Mouse (Mus musculus) heart, embryonic 10.5 days (tissue): ENCODE results near the gene Catsperg1. TPM values are rescaled to one million over a fixed set of nuclear protein-coding genes. Genes with fewer than 3 reads are reported as not detected.
A peak's percentile ranks its signal among the peaks of the same experiment; 100 is the strongest.

Experiments
- DNase-seq: peaks from one replicate; pipeline ENCODE4 v3.0.0-alpha.2; 2017; ENCODE audit warnings: low spot score
- H3K27ac ChIP-seq: fragments of 300-500 bp; sonication (generic); 2 replicates; pipeline ENCODE4 v1.5.1; 2016; ENCODE audit warnings: mild to moderate bottlenecking
- H3K27me3 ChIP-seq: fragments of 300-500 bp; sonication (generic); 2 replicates; pipeline ENCODE4 v1.6.1; 2016; ENCODE audit warnings: mild to moderate bottlenecking; ENCODE audit not compliant: poor library complexity, insufficient read depth, severe bottlenecking
- H3K36me3 ChIP-seq: fragments of 300-500 bp; sonication (generic); 2 replicates; pipeline ENCODE4 v1.6.1; 2016; ENCODE audit warnings: mild to moderate bottlenecking, moderate library complexity
- H3K4me1 ChIP-seq: fragments of 300-500 bp; sonication (generic); 2 replicates; pipeline ENCODE4 v1.6.1; 2016; ENCODE audit warnings: mild to moderate bottlenecking
- H3K4me3 ChIP-seq: fragments of 300-500 bp; sonication (generic); 2 replicates; pipeline ENCODE4 v1.5.1; 2016; ENCODE audit warnings: mild to moderate bottlenecking, moderate library complexity
- H3K9me3 ChIP-seq: fragments of 300-500 bp; sonication (generic); 2 replicates; pipeline ENCODE4 v1.6.1; 2016; ENCODE audit warnings: mild to moderate bottlenecking, moderate library complexity
- WGBS: fragments of 180-500 bp; shearing (Covaris S2); methylation state at CpG from one replicate; pipeline ENCODE4 v1.1.7; 2016; 5-methylcytosine and 5-hydroxymethylcytosine counted together
- polyA plus RNA-seq: library from polyadenylated mRNA; unstranded; fragments of >200 nt; fragmentation: Nextera tagmentation; extraction: Ambion mirVana; gene quantifications from 2 replicates; pipeline ENCODE4 v1.2.1, GENCODE M21; 2016

Gene Catsperg1
- 0.14 and 0.59 TPM in 2 replicates for polyA plus RNA-seq

- H3K4me3 ChIP-seq = peak within 1 kb of the TSS; percentile 39; the same call in 1 of the 2 replicates
- peaks cover 21% of the 10 kb centered on the region for H3K27me3 ChIP-seq
- H3K4me1 ChIP-seq = peaks cover 14% of the 10 kb centered on the region
- peaks cover 4% of the 10 kb centered on the region; the same call in 1 of the 2 replicates for H3K36me3 ChIP-seq
- DNase-seq = peak; percentile 80
- 3% methylated on average over 20 of the region's 20 CpGs for WGBS
- peaks cover 10% of the 10 kb centered on the region; the same call in 1 of the 2 replicates for H3K9me3 ChIP-seq
- no peak within 1 kb of the TSS for H3K27ac ChIP-seq
Observed at GRCm38 (mm10) chr7:29213675-29214082, at the start of gene Catsperg1. Gene Catsperg1 (minus strand): TSS chr7:29214035.

DNA sequence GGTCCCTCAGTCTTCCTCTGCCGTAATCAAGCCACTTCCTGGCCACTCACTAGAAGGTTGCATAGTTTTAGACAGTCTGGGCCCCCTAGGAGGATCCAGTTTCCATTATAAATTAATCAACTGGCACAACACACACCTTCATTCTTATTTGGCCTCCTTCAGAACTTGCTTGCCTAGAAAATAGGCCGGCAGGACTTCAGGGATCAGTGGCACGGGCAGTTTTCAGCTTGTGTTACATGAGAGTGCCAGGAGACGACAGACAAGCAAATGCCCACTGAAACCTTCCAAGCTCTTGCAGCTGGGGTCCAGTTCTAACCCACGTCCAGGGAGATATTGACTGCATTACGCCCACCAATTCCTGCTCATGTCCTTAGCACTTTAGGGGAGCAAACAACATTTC lies 48.3 kb upstream of the Catsperg1 start:
- Histone ChIP-seq H3K36me3 (no peaks in the 10 kb centered on the region), H3K27ac (no peak overlapping the region), H3K4me3 (no peak overlapping the region), H3K27me3 (0 out of 2 replicates have a peak, but pooled peaks cover 4% of the 10 kb centered on the region), H3K4me1 (peaks cover 42% of the 10 kb centered on the region), H3K9me3 (no peaks in the 10 kb centered on the region)
- WGBS = 68% methylated on average over 6 of the region's 6 CpGs
- no peak for DNase-seq

DNA sequence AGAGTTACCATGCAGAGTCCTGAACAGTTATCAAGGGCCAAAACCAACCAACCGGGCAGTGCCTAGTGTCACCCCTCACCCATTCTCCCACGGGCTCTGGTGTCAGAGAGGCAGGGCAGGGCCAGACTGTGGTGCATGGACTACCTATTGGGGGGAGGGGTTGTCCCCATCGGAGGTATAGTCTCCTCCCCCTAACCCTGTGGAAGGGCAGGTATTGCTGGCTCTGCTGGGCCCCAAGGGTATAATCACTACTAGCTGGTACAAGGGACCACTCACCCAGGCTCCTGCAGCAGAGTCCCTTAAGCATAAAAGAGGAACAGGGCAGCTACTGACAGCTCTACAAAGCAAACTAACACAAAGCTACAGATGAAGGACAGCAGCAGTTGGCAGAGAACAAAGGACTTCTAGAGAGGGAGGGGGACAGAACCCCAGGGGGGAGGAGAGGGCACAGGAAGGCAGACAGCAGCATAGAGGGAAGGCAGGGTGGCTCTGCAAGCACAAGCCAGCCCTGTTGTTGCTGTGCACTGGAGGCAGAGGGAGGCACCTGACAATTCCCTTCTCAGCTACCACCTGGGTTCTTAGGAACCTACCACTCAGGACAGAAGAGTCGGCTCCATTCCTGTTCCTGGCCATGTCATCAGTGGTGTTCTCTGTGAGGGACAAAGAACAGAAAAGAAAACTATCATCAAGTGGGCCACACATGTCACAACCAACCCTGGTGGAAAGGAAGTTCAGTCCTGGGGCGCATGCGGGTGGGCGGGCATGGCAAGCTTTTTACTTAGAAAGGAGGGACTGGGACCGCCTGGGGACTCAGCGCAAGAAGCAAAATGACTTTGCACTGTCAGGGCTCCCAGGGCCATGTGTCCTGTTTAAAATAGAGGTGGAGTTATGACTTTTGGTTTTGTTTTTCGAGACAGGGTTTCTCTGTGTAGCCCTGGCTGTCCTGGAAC lies 46.2 kb upstream of the Catsperg1 start:
- DNase-seq = no peak
- H3K9me3 ChIP-seq = no peaks in the 10 kb centered on the region
- H3K4me1 ChIP-seq = peaks cover 34% of the 10 kb centered on the region
- H3K27me3 ChIP-seq = 0 out of 2 replicates have a peak, but pooled peaks cover 4% of the 10 kb centered on the region
- no peaks in the 10 kb centered on the region for H3K36me3 ChIP-seq
- WGBS = 75% methylated on average over 10 of the region's 10 CpGs
- H3K27ac ChIP-seq = peak overlapping the region; percentile 53
- no peak overlapping the region for H3K4me3 ChIP-seq

DNA sequence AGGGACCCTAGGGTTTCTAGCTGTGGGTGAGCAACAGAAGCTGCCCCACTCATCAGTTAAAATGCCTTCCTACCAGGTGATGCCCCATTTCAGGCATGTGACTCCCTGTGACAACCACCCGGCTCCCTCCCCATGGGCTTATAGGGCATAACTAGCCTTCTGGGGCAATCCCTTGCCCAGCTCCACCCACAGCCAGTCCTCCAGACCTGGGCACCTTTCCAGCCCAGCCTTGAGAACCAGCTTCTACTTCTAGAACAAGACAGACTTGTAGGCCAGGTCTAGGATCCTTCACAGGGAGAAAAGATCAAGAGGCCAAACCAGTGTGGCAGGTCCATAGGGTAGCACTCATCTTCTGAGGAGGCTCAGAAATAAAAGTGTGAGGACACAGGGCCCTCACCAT lies 43.5 kb upstream of the Catsperg1 start:
- DNase-seq = no peak
- Histone ChIP-seq H3K4me3 (no peak overlapping the region), H3K27me3 (0 out of 2 replicates have a peak, but pooled peaks cover 4% of the 10 kb centered on the region), H3K9me3 (no peaks in the 10 kb centered on the region), H3K36me3 (no peaks in the 10 kb centered on the region), H3K27ac (peak overlapping the region; percentile 73), H3K4me1 (peaks cover 50% of the 10 kb centered on the region)
- 94% methylated on average over 1 of the region's 1 CpGs for WGBS

DNA sequence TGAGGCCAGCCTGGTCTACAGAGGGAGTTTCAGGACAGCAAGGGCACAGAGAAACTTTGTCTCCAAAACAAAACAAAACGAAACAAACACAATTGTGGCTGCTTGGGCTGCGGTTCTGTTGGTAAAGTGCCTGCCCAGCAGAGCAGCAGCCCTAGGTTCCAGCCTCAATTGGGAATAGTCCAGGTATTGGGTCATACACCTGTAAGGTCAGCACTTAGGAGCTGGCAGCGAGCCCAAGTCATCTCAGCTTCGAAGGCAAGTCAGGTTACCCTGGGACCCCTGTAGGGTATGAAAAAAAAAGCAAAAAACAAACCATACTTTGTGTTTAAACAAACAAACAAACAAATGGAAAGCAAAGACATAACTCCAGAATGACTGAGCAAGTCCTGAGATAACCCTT lies 42.0 kb upstream of the Catsperg1 start:
- no peak for DNase-seq
- Histone ChIP-seq H3K27me3 (0 out of 2 replicates have a peak, but pooled peaks cover 4% of the 10 kb centered on the region), H3K9me3 (no peaks in the 10 kb centered on the region), H3K27ac (no peak overlapping the region), H3K4me3 (no peak overlapping the region), H3K4me1 (peaks cover 45% of the 10 kb centered on the region), H3K36me3 (no peaks in the 10 kb centered on the region)
- WGBS = 77% methylated on average over 4 of the region's 4 CpGs

DNA sequence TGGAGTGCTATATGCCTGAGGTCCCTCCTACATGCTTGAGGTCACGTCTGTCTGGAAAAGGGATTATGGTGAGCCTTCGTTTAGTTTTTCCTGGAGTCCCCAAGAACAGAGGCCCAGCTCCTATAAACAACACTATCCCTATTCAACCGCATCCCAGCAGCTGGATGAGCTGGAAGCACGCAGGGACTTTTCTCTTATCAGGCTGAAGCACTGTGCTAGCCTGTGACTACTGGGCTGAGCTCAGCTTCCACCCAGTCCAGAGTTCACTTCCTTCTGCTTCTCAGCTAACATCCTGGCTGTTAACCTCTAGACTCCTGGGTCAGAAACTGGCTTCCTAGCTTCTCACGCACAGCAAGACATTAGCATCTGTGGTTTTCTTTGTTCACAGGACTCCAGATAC lies 40.0 kb upstream of the Catsperg1 start:
- H3K27ac ChIP-seq = 0 out of 2 replicates have a peak overlapping the region, but pooled peaks have one; percentile 42
- H3K4me3 ChIP-seq = no peak overlapping the region
- H3K9me3 ChIP-seq = no peaks in the 10 kb centered on the region
- 42% methylated on average over 5 of the region's 5 CpGs for WGBS
- no peaks in the 10 kb centered on the region for H3K27me3 ChIP-seq
- H3K36me3 ChIP-seq = no peaks in the 10 kb centered on the region
- DNase-seq = no peak
- H3K4me1 ChIP-seq = peaks cover 36% of the 10 kb centered on the region

DNA sequence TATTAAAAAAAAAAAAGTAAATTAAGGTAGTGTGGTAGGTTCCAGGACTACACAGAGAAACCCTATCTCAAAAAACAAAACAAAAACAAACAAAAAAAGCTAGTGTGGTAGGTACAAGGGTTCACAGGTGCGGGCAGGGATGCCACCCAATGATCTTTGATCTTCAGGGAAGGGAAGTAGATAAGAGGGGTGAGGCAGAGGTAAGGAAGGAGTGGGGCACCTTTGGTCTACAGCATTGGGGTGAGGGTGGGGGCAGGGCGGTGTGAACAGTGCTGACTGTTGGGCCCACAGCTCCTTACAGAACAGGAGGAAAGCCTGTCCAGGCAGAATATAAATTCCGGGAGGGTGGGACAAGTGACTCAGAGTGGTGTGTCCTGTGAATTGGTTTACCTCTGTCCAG lies 37.3 kb upstream of the Catsperg1 start:
- no peaks in the 10 kb centered on the region for H3K27me3 ChIP-seq
- H3K4me1 ChIP-seq = peaks cover 35% of the 10 kb centered on the region
- H3K9me3 ChIP-seq = no peaks in the 10 kb centered on the region
- H3K27ac ChIP-seq = no peak overlapping the region
- WGBS = 59% methylated on average over 3 of the region's 3 CpGs
- no peak overlapping the region for H3K4me3 ChIP-seq
- H3K36me3 ChIP-seq = peaks cover 12% of the 10 kb centered on the region
- DNase-seq = no peak

DNA sequence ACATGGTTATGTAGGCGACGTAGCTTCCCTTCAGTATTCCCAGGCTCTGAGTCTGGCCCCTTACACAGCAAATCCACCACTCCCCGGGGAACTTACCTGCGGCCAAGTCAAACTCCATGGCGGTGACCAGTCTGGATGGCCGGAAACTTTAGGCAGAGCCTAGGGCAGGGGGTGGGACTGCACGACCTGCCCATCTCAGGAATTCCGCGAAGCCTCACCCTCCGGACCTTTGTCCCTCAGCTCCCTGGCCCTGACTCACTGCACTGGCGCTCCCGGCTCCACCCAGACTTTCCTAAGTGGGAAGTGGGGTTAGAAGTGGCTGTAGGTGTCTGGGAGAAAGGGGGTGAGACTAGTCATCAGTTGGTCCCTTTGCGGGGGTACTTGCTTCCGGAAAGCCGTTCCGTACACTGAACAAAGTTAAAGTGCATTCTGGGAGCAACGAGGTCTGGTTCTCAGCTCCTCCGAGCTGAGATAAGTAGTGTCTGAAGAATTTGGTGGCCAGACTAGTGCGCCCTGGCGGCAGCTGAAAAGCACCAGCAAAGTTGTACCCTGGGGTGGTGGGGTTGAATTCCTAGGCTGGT lies 34.5 kb upstream of the Catsperg1 start, which contains the start of gene 2200002D01Rik:
Gene 2200002D01Rik (minus strand): TSS at position 206 of the 581 bp plus-strand sequence.
- no peaks in the 10 kb centered on the region for H3K27me3 ChIP-seq
- peaks cover 34% of the 10 kb centered on the region for H3K36me3 ChIP-seq
- H3K27ac ChIP-seq = peak within 1 kb of the TSS; percentile 81
- peak within 1 kb of the TSS; percentile 57 for H3K4me3 ChIP-seq
- H3K4me1 ChIP-seq = peaks cover 27% of the 10 kb centered on the region
- no peaks in the 10 kb centered on the region for H3K9me3 ChIP-seq
- no peak for DNase-seq
- WGBS = 3% methylated on average over 20 of the region's 20 CpGs

GRCm38 (mm10) chr7:29247706-29248105 lies 33.9 kb upstream of the Catsperg1 start:
- no peak for DNase-seq
- H3K4me1 ChIP-seq = peaks cover 22% of the 10 kb centered on the region
- H3K9me3 ChIP-seq = no peaks in the 10 kb centered on the region
- 6% methylated on average over 19 of the region's 19 CpGs for WGBS
- peak overlapping the region; percentile 57 for H3K4me3 ChIP-seq
- no peaks in the 10 kb centered on the region for H3K27me3 ChIP-seq
- peaks cover 34% of the 10 kb centered on the region for H3K36me3 ChIP-seq
- peak overlapping the region; percentile 81 for H3K27ac ChIP-seq

GRCm38 (mm10) chr7:29247314-29247700 lies 33.5 kb upstream of the Catsperg1 start:
- peak overlapping the region; percentile 81 for H3K27ac ChIP-seq
- WGBS = 18% methylated on average over 16 of the region's 16 CpGs
- peaks cover 34% of the 10 kb centered on the region for H3K36me3 ChIP-seq
- no peaks in the 10 kb centered on the region for H3K27me3 ChIP-seq
- no peaks in the 10 kb centered on the region for H3K9me3 ChIP-seq
- DNase-seq = peak; percentile 84
- peak overlapping the region; percentile 57 for H3K4me3 ChIP-seq
- peaks cover 22% of the 10 kb centered on the region for H3K4me1 ChIP-seq

- Histone ChIP-seq H3K27me3 (no peaks in the 10 kb centered on the region), H3K4me3 (no peak overlapping the region), H3K27ac (no peak overlapping the region), H3K9me3 (no peaks in the 10 kb centered on the region), H3K36me3 (peaks cover 34% of the 10 kb centered on the region), H3K4me1 (peaks cover 22% of the 10 kb centered on the region)
- DNase-seq = no peak
- 81% methylated on average over 21 of the region's 21 CpGs for WGBS
Observed at GRCm38 (mm10) chr7:29246619-29247313, 32.9 kb upstream of the Catsperg1 start.

DNA sequence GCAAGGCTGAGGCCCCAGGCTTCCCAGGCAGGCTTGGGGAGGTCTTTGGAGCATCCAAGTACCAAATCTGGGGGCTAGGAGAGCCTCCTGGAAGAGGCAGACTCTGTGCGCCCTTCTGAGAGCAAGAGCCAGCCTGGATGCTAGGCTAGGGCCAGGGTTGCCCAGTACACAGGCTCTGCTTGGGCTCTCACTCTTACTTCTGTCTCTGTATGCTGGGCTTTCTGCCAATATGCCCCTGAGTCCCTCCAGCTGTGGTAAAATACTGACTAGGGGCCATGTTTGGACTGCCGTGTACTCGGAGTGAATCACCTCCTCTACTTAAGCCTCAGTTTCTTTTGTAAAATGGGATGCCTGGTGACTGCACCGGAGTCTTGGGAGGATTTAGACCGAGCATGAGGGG lies 32.2 kb upstream of the Catsperg1 start:
- peaks cover 22% of the 10 kb centered on the region for H3K4me1 ChIP-seq
- no peak overlapping the region for H3K4me3 ChIP-seq
- H3K27me3 ChIP-seq = no peaks in the 10 kb centered on the region
- H3K36me3 ChIP-seq = peaks cover 38% of the 10 kb centered on the region
- DNase-seq = no peak
- 90% methylated on average over 5 of the region's 5 CpGs for WGBS
- H3K9me3 ChIP-seq = no peaks in the 10 kb centered on the region
- H3K27ac ChIP-seq = no peak overlapping the region
